Mouse (Mus musculus): Measurements from ENCODE around the gene Taok3.

The Taok3 gene

GRCm38 (mm10) chr5:117119777-117120488, at the start of gene Taok3:
Taok3 (plus strand) TSS chr5:117120129.
- DNase-seq (ENCODE audit: low spot score): peak; percentile 100

GRCm38 (mm10) chr5:117087718-117088117, 32.2 kb upstream of the Taok3 start:
- DNase-seq (ENCODE audit: low spot score): no peak

GRCm38 (mm10) chr5:117089147-117089546, 30.8 kb upstream of the Taok3 start:
- no peak for DNase-seq (ENCODE audit: low spot score)

GRCm38 (mm10) chr5:117089786-117090185, 30.1 kb upstream of the Taok3 start:
- DNase-seq (ENCODE audit: low spot score): no peak

GRCm38 (mm10) chr5:117094431-117094830, 25.5 kb upstream of the Taok3 start:
- DNase-seq (ENCODE audit: low spot score): peak; percentile 87

GRCm38 (mm10) chr5:117096716-117097115, 23.2 kb upstream of the Taok3 start:
- peak; percentile 87 for DNase-seq (ENCODE audit: low spot score)

GRCm38 (mm10) chr5:117099008-117099407, 20.9 kb upstream of the Taok3 start:
- no peak for DNase-seq (ENCODE audit: low spot score)

GRCm38 (mm10) chr5:117099742-117100141, 20.2 kb upstream of the Taok3 start:
- DNase-seq (ENCODE audit: low spot score): peak; percentile 23

GRCm38 (mm10) chr5:117103194-117103929, 16.6 kb upstream of the Taok3 start:
- DNase-seq (ENCODE audit: low spot score): no peak

GRCm38 (mm10) chr5:117104329-117104728, 15.6 kb upstream of the Taok3 start:
- DNase-seq (ENCODE audit: low spot score): no peak

GRCm38 (mm10) chr5:117105761-117106160, 14.2 kb upstream of the Taok3 start:
- no peak for DNase-seq (ENCODE audit: low spot score)

GRCm38 (mm10) chr5:117108292-117108691, 11.6 kb upstream of the Taok3 start:
- no peak for DNase-seq (ENCODE audit: low spot score)

- no peak for DNase-seq (ENCODE audit: low spot score)
Measured at GRCm38 (mm10) chr5:117108731-117109130, 11.2 kb upstream of the Taok3 start.

- no peak for DNase-seq (ENCODE audit: low spot score)
Measured at GRCm38 (mm10) chr5:117109522-117109921, 10.4 kb upstream of the Taok3 start.

- no peak for DNase-seq (ENCODE audit: low spot score)
Measured at GRCm38 (mm10) chr5:117111064-117111773, 8.7 kb upstream of the Taok3 start.

GRCm38 (mm10) chr5:117111774-117112112, 8.2 kb upstream of the Taok3 start:
- DNase-seq (ENCODE audit: low spot score): no peak

GRCm38 (mm10) chr5:117113330-117113729, 6.6 kb upstream of the Taok3 start:
- DNase-seq (ENCODE audit: low spot score): no peak

GRCm38 (mm10) chr5:117114581-117115192, 5.2 kb upstream of the Taok3 start:
- peak; percentile 86 for DNase-seq (ENCODE audit: low spot score)

- peak; percentile 75 for DNase-seq (ENCODE audit: low spot score)
Measured at GRCm38 (mm10) chr5:117115193-117115767, 4.6 kb upstream of the Taok3 start.

- DNase-seq (ENCODE audit: low spot score): peak; percentile 98
Measured at GRCm38 (mm10) chr5:117115836-117116366, 4.0 kb upstream of the Taok3 start, which contains the start of gene Suds3. Suds3 (minus strand) TSS chr5:117116113.

- no peak for DNase-seq (ENCODE audit: low spot score)
Measured at GRCm38 (mm10) chr5:117116660-117117059, 3.3 kb upstream of the Taok3 start.

- DNase-seq (ENCODE audit: low spot score): no peak
Measured at GRCm38 (mm10) chr5:117117241-117117640, 2.7 kb upstream of the Taok3 start.
